Mouse (Mus musculus) adrenal gland (tissue): ENCODE results near the gene Prss47.

Source experiments
- intact Hi-C: fragments of 180-260 bp; cut with DNase I; formaldehyde crosslinking; loops from one replicate; pipeline ENCODE4 v1.15.1; 2025
- long read RNA-seq, 2 experiments: library from polyadenylated mRNA; unstranded; transcript quantifications; one replicate each; pipeline ENCODE4 v2.0.0; 2020; ENCODE audit warnings: borderline replicate concordance in 1 of 2; ENCODE audit not compliant: insufficient replicate concordance in 1 of 2

The Prss47 gene
- long read RNA-seq, experiment 1, result 0 reads
- long read RNA-seq, experiment 2, result 0 reads

GRCm38 (mm10) chr13:65052660-65053059 is at the start of gene Prss47:
TSS of gene Prss47 (minus strand) at chr13:65052760.
- intact Hi-C loops, result no loop called here

GRCm38 (mm10) chr13:65101232-65101631 is 48.7 kb upstream of the Prss47 start:
- intact Hi-C loops, result loop anchor here (10.0 kb wide), 1 partner anchor 666 kb away; the partner anchor contains the start of gene Cdk20

DNA sequence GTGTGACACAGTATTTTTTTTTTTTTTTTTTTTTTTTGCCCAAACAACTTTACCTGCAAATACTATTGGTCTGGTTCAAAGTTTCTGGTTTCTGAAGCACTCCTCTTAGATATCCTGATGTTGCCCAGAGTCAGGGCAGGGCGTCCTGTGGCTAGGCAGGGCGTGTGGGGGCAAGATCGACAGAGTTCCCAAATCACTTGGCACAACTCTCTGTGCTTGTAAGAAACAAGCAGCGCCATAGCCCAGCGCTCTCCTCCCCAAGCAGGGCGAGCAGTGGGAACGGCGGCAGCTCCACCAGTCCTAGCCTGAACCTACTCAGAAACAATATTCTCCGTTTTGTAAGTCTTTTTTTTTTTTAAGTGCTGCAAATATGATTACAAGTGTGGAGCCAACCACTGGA is 48.1 kb upstream of the Prss47 start:
- intact Hi-C loops, result loop anchor here (10.0 kb wide), 1 partner anchor 666 kb away; the partner anchor contains the start of gene Cdk20

GRCm38 (mm10) chr13:65097018-65097417 is 44.5 kb upstream of the Prss47 start:
- intact Hi-C loops, result no loop called here

GRCm38 (mm10) chr13:65095923-65096322 is 43.4 kb upstream of the Prss47 start:
- intact Hi-C loops, result no loop called here

- intact Hi-C loops, result no loop called here
Observed at GRCm38 (mm10) chr13:65069969-65070368, 17.4 kb upstream of the Prss47 start.

GRCm38 (mm10) chr13:65035057-65035456 is 17.5 kb downstream of the Prss47 start:
- intact Hi-C loops, result loop anchor here (2.0 kb wide), 1 partner anchor 92 kb away; no protein-coding TSS in a partner anchor

GRCm38 (mm10) chr13:65032758-65033157 is 19.8 kb downstream of the Prss47 start, which contains the start of gene Spata31d1c:
TSS of gene Spata31d1c (plus strand) at chr13:65033058.
- intact Hi-C loops, result no loop called here

DNA sequence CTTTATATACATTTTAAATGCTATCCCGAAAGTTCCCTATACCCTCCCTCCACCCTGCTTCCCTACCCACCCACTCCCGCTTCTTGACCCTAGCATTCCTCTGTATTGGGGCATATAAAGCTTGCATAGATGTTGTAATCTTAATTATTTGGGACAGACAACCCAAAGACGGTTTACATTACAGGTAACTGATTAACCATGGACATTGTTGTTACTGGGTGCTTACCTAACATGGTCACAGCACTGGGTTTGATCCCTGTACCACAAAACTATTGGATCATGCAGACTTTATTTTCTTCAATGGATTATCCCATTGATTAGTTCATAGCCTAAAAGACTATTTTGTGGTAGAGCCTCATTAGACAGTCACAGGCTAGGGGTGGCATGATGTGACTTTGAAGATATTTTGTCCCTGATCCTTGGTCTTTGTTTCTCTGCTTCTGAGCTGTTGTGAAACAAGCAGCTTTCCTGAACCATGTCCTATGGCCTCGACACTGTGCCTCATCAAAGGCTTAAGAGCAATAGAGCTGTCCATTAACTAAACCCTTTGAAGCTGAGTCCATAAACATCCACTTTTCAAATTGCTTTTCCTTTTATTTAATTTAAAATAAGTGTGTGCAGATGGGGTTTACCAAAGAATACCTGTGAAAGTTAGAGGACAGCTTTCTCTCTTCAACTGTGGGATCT is 41.4 kb downstream of the Prss47 start:
- intact Hi-C loops, result no loop called here

DNA sequence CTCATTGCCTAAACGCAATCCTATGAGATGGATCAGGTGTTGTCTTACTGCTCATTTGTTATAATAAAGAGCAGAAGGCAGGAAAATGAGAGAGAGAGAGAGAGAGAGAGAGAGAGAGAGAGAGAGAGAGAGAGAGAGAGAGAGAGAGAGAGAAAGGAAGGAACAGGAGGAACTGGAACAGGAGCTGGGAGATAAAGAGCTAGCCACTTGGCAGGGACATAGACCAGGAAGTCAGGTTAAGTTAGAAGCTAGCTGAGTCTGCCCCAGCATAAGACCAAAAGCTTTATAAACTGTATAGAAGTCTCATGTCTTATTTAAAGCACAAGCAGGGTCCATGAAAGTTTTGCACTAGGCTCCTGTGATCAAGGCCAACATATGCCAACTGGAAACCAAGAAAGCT is 44.6 kb downstream of the Prss47 start:
- intact Hi-C loops, result no loop called here

- intact Hi-C loops, result no loop called here
Observed at GRCm38 (mm10) chr13:65006760-65007159, 45.8 kb downstream of the Prss47 start.

DNA sequence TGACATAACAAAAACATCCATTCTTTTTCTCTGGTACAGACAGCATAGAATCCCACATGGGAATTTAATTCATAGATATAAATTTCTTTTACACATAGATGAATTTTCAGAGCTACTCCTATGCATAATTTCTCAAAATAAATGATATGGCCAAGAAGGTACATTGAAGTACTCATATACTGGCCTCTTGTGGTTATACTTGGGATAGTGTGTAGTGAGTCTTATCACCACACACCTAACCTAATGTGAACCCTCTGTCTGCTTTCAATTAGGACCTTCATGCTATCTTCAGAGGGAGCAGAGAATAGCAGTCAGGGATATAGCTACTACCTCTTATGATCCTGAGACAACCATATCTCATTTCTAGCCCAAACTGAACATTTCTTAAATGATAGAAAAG is 47.1 kb downstream of the Prss47 start:
- intact Hi-C loops, result no loop called here
